Mouse (Mus musculus): ENCODE measurements around the gene Pdzd7. TPM values are rescaled to one million over a fixed set of nuclear protein-coding genes. Genes with fewer than 3 reads are reported as not detected.

Gene Pdzd7
- polyA plus RNA-seq (2012; rRNA removed) = 0.03 and 0.04 TPM in 2 replicates

DNA sequence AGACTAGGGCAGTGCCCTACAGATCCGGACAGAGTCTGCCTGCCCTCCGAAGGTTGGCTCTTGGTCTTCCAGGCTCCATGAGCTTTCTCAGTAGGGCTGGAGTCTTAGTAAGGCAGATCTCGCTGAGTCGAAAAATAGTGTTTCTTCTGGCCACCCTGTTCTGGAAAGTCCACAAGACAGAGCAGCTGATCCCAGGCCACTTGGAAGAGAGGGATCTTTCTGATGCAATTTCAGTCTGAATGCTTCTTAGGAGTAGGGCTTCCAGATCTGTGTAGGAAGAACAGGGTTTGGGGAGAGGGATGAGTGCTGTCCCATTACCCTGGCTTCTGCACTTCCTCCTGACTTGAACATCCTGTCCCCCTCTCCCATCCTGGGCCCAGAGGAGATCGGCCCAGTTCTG is at the start of gene Pdzd7:
Gene Pdzd7, minus strand, starts transcription at position 67 of the 400 bp plus-strand sequence.

DNA sequence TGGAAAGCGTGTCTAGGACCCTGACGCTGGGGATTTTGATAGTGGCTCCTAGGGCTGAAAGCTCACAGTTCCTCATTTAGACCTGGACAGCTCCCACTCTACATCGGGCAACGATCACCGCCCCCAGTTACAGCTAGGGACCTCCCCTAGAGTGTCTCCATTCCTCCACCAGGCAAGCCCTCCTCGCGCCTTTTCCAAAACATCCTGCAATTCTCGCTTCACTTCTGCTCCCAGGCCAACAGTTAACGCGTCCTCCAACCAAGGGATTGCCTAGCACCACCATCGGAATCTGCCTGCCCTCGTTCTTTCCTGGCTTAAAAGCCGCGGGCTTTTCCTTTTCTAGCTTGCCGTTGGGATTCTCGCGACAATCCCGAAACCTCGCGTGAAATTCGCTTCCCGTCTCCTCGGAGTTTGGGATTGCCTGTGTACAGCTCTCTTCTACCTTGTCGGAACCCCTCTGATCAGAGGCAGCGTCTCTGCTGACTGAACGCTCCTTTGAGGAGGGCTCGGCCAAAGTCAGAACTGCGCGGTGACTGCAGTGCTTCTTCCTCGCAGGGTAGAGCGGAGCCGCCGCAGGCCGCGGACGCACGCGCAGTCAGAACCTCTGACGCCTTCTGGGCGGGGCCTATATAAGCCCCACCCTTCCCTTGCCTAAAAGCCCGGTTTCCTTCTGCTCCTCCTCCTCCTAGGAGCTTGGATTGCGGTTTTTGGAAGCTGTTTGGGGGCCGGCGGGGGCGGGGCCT is 29.2 kb upstream of the Pdzd7 start, which contains the start of gene Kazald1:
Gene Kazald1, plus strand, starts transcription at position 662 of the 743 bp plus-strand sequence.

DNA sequence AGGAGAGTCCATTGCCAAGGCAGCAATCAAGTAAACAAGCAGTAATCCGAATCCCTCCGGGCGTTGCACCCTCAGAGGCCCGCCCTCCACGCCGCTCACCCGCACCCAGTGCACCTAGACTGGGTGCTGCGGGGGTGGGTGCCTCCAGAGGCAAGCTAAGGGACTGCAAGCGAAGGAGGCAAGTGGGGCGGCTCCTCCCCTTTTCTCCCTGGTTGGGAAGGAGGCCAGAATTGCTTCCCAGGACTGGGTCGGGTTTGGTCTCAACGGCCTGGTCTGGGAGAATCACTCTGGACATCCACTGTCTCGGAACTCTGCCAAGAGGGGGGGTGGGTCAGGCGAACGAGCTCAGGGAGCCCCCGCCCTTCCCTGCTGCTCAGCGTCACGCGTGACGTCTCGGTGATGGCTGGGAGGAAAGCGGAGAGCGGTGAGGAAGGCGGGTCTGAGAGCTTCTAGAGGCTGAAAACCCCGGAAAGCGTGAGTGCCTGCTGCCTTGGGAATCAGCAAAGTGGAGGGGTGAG is 2.0 kb upstream of the Pdzd7 start, which contains the start of gene Sfxn3:
Gene Sfxn3, plus strand, starts transcription at position 87 of the 518 bp plus-strand sequence.

DNA sequence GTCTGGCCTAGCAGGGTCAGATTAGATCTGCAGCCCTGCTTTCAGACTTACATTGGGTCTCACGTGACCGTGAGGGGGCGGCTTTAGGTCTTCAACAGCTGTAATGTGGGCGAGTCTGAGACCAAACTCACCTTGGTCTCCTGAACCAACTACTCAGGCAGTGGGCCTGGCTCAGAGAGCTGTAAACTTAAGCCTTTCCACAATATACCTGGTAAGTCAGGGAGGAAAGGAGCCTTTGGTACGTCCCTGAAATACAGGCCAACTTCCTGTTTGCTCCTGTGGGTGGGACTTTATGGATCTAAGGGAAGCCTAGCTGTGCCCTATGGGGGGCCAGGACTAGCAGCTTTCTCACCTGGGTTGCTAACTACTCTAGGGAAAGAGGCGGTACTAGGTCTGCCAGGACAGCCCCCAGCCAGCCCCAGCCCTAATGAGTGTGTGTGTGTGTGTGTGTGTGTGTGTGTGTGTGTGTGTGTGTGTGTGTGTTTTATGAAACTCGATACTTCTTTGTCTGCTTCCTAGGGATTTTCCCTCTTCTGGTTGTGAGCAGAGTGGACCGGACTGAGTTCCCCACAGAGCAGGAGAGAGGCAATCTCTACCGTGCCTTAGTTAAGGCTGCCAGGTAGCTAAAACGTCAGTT is 31.1 kb downstream of the Pdzd7 start, which contains the start of gene Lzts2:
Gene Lzts2, plus strand, starts transcription at position 80 of the 637 bp plus-strand sequence.

DNA sequence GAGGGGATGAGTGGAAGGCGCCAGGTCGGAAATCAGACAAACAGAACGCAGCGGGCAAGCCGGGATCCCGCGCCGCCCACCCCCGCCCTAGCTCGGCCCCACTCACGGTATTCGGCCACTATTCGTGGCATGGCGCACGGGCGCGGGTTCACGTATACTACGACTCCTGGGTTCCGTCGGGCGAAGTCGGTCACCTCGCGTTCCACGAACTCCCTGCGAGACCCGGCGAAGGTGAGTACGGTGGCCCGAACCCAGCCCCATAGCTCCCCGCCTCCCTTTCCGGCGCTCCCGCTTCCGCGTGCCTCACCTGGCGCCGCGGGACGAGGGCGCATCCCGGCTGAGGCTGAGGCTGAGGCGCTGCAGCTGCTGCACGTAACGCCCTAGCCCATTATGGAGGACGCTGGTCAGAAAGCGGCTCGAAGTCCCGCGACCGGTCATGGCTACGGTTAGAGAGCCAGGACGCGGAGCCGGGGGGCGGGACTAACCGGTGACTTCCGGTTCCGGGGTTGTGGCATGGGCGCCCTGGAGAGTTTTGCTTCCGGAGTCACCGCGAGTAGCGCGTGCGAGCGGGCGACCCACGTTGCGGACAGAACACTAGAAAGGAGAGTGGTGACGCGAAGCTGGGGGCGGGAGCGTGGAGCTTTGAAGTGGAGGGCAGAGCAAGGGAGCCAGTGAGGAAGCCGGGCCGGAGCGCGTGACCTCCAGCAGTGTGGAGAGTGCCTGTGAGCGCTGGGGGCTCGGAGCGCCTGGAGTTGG is 39.4 kb downstream of the Pdzd7 start, which contains the start of gene Mrpl43:
Gene Mrpl43, minus strand, starts transcription at position 486 of the 756 bp plus-strand sequence.

DNA sequence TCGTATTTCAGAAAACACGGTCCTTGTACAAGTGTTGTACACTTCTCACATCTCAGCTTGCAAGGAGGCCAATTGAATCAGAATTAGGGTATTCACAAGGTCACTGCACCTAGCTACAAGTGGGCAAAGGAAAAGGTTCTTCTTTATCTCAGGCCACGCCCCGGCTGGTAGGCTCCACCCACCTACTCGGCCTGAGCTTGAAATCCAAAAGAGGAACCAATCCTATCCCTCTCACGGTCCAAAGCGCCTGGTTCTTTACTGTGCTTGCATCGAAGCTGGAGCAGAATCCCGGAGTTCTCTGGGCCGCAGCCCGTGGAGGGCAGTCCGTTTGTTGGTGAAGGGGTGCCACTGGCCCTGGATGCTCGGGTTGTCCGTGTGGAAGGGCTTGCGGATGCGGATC is 40.1 kb downstream of the Pdzd7 start, which contains the start of gene Twnk:
Gene Twnk, plus strand, starts transcription at position 220 of the 400 bp plus-strand sequence.

DNA sequence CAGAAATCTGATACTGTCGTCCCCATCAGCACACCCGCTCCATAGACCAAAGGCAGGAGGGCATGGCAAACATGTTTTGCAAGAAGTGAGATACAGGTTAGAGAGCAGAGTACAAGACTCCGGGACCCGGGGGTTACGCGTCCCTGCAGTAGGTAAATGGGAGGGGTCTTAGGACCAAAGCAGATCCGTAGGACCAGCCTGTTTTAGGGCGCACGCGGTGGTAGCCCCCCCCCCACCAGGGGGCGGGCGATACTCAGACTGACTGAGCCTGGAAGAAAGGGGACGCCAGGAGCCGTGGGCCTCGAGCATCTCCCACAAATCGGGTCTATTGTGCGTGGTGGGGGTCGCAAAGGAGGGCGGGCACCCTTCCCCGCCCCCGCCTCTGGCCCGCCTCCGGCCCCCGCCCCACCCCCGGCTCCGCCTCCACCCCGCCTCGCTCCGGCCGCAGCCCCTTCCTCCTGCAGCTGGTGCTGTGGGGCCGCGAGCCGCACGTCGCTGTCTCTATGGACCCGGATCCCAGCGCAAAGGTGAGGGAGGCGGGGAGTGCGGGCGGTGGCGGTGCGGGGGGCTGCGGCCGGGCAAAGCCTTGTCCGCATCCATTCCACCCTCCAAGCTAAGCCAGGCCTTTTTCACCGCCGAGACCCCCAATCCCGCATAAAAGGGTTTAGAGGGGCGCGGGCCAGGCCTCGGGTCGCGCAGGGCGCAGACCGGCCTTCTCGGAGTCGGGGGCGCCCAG is 56.5 kb downstream of the Pdzd7 start, which contains the start of gene Sema4g:
Gene Sema4g, plus strand, starts transcription at position 271 of the 736 bp plus-strand sequence.

Other genes starting within 250 kb of the Pdzd7 start
- gene Slf2, start 114.6 kb downstream of the Pdzd7 start, polyA plus RNA-seq (2012; rRNA removed) = 6.4 and 8.3 TPM in 2 replicates
- 108 and 124 TPM in 2 replicates for gene Sema4g, start 56.6 kb downstream of the Pdzd7 start, polyA plus RNA-seq (2012; rRNA removed)
- gene Twnk, start 40.1 kb downstream of the Pdzd7 start, polyA plus RNA-seq (2012; rRNA removed) = 12.0 and 13.9 TPM in 2 replicates
- gene Mrpl43, start 39.3 kb downstream of the Pdzd7 start, polyA plus RNA-seq (2012; rRNA removed) = 32.8 and 35.0 TPM in 2 replicates
- 7.3 and 7.9 TPM in 2 replicates for gene Lzts2, start 31.3 kb downstream of the Pdzd7 start, polyA plus RNA-seq (2012; rRNA removed)
- 2.6 and 3.1 TPM in 2 replicates for gene Sfxn3, start 1.8 kb upstream of the Pdzd7 start, polyA plus RNA-seq (2012; rRNA removed)
- gene Kazald1, start 29.5 kb upstream of the Pdzd7 start, polyA plus RNA-seq (2012; rRNA removed) = 0.28 and 0.34 TPM in 2 replicates
- gene Tlx1, start 105.0 kb upstream of the Pdzd7 start, polyA plus RNA-seq (2012; rRNA removed) = 0.06 TPM in 1 of 2 replicates, not detected in the other
- not detected in 2 replicates for gene Lbx1, start 190.1 kb upstream of the Pdzd7 start, polyA plus RNA-seq (2012; rRNA removed)

Measured in liver, embryonic 18 days (tissue).